Mouse (Mus musculus) ovary, postnatal 36 days (tissue): ENCODE results near the gene Rfxap.
"Not testable (repeated sequence)": the region's sequence is repeated elsewhere in the genome, so short reads cannot be mapped to it uniquely, and the experiment has no call there.

Experiments used
- DNase-seq: peaks from one replicate; pipeline ENCODE4 v3.0.0; 2022; ENCODE audit warnings: low spot score, mixed read lengths

Gene Rfxap

DNA sequence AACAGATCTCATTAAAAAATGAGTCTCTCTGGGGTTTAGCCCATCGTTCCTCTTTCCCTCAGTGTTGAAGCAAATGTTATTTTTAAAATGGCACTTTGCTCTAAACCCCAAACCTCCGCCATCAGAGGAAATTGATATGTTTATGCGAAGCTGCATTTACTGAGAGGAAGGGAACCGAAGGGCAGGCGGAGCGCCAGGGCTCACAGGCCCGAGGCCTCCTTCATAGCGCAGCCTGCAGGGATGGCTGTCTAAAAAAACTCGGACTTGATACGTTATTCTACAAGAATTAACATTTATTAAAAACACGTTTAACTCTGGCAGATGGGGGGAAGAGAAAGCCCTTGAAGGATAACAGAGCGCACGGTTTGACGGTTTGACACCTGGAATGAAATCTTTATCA is 41.6 kb downstream of the Rfxap start:
- DNase-seq, result no peak

DNA sequence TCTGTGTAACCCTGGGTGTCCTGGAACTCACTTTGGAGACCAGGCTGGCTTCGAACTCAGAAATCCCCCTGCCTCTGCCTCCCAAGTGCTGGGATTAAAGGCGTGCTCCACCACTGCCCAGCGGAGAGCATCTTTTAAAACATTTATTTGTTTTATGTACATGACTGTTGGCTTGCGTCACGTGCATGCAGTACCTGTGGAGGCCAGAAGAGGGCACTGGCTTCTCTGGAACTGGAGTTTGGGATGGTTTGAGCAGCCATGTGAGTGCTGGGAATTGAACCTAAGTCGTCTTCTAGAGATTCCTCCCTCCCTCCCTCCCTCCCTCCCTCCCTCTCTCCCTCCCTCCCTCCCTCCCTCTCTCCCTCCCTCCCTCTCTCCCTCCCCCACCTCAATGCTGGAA is 42.1 kb downstream of the Rfxap start:
- not testable (repeated sequence) for DNase-seq

DNA sequence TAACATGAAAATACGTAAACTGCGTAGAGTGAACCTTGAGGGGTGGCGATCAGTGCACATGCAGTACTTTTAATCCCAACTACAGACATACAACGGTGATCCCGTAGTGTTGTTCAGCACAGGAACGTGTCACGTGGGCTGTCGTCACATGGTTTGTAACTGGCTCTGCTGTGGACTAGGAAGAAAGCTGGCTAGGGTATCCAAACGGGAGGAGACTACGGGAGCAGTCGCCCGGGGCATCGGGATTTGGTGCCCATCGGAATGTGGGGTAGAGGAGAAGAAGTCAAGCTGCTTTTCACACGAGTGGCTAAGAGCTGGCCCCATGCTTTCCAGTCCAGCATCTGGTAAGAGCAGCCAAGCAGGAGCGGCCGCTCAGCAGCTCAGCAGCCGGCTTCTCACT is 43.2 kb downstream of the Rfxap start:
- no peak for DNase-seq

DNA sequence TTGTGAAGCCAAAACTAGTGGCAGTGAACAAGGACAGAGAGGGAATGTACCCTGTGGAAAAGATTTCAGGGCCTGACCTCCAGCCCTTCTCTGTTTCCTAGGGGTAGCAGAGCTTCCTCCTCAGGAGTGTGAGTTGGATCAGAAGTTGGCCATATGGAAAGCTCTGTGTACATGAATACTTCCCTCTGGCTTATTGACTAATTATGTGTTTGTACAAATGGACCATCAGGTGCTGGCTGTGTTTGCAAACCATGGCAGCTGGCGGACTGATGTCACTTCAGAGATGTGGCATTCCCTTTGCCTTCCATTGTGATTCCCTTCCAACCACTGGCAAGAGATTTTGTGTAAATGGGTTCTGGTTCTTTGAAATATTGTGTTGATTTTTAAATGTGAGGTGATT is 46.3 kb downstream of the Rfxap start:
- DNase-seq, result no peak

DNA sequence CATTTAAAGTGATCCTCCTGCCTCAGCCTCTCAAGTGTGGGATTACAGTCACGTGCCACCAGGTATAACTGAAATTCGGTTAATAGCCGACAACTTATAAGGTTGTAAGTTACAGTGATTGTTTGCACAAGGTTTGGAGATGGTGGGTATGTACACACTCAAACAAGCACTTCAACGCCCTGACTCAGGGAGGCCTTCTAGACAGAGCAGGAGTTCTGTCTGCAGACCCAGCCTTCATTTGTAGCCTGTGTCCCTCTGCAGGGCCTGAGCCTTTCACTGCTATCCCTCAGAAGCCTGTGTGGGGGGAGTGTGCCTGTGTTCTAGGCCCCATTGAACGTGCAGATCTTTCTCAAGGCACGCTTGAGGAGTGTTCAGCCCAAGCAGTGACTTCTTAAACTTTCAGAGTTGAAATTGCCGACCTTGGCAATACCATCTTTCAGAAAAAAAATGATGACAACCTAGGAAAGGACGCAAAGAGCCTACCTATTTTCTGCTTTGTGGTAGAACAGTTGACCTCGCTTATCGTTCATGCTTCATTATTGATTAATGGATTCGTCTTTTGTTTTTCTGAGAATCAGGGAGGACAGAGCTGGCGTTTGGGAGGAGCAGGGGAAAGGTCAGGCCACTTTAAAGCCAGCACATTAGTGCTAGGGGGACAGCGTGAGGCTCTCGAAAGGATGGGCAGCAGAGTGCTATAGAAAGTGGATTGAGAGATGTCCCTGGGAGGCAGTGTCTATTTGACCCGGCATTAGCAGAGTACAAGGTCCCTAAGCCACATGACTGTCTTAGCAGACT is 47.1 kb downstream of the Rfxap start:
- no peak for DNase-seq

DNA sequence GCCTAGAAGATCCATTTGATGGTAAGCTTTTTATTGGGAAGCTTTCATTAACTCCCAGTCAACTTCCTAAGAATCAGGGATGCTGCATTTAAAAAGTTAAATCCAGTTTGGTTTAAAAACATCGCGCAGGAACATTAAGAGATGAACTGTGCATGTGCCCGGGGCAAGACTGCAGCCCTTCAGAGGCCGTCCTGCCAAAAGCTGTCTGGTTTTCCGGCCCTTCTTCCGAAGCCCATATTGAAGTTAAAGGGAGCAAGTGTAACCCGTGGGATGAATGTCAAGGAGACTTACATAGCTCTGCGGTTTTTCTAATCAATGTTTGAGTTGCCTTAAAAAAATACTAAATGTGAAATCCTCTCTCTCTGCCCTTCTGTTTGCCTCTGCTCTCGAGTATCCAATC is 48.4 kb downstream of the Rfxap start:
- no peak for DNase-seq

DNA sequence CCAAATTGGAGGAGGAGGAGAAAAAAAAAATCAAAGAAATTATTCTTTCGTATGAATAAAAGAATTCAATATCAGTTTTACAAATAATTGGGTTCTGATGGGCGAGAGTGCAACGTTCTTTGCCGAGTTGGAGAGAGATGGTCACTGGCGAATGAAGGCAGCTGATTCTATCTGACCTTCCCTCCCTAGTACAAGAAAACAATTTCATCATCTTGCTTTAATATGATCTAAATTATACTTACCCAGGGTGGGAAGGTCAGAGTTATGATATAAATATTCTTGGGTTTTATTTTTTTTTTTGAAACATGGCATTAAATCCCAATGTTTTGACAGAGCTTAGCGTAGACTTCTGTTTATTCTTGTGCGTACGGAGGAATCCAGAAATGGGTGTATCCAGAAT is 50.1 kb downstream of the Rfxap start:
- DNase-seq, result no peak

DNA sequence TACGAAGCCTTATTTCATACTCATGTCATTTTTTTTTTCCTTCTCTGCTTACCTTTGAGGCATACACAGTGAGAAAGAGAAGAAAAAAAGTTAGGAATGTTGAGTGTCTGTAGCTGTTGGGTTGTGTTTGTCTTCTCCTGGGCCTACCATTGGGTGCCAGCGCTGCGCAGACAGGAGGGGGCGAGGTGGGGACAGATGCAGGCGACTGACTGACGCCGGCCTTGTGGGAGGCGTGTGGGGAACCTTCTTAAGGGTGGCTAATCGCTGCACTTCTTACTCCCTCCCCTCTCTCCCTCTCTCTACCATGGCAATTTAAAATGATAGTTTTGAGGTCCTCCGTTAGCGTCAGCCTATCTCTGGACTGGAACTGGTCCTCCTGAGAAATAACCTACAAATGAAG is 51.5 kb downstream of the Rfxap start:
- peak; percentile 56 for DNase-seq

DNA sequence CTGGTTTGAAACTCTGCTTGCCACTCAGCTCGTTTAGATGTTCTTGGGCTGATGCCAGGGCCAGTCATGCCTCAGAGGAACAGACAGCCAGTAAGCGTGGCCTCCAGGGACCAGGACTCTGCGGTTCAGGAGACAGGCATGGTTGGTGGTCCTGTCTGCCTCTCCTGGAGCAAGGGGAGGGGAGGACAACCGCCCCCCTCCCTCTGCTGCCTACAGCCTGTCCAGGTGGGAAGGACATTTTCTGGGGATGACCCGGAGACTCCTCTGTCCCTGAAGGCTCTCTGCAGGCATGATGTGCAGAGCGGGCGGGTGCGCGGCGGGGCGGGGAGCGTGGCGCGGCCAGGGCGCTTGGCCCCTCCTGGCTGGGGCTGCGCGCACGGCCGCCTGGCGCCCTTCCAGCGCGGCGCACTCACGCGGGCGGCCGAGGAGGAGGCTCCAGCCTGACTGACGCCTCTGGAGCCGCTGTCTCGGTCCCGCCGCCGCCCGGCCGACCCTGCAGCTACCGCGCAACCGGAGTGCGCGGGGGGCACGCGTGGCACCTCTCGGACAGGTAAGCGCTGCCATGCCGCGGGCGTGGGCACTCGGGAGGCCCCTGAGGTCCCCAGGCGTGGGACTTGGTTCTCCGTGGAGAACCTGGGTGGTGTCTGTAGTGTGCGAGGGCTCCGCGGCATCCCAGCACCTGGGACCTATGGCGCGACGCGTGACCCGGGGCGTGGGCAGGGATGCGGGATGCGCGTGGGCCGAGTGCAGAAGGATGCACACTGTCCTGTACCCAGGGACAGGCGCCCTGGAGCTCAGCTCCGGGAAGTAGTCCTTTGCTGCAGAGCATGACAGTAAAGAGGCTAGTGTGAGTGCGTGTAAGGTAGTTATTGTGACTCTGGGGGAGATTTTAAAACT is 52.2 kb downstream of the Rfxap start, which contains the start of gene Smad9:
Smad9 (plus strand) TSS at position 438 of the 897 bp plus-strand sequence.
- DNase-seq, result peak; percentile 76

DNA sequence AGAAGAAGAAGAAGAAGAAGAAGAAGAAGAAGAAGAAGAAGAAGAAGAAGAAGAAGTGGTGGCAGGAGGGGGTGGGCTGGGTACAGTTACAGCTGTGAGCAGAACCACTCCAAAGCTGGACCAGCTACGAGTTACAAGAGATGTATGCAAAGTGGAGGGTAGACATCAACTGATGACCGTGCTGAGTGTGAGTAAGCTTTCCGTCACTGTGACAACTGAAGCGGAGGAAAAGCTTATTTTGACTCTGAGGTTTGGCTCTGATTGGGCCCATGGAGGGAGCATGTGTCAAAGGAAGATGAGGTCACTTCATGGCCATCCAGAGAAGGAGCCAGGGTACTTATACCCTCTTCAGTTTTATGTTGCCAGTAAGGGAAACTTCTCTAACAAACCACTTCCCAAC is 54.2 kb downstream of the Rfxap start:
- no peak for DNase-seq
